Mouse (Mus musculus) adrenal gland (tissue): ENCODE measurements around the gene Pth1r.

Experiments
- intact Hi-C: fragments of 180-260 bp; cut with DNase I; formaldehyde crosslinking; loops from one replicate; pipeline ENCODE4 v1.15.1; 2025

Pth1r gene

GRCm38 (mm10) chr9:110718071-110718470, 28.9 kb downstream of the Pth1r start:
- intact Hi-C loops: loop anchor here (5.0 kb wide), 2 partner anchors 39 to 154 kb away; no protein-coding TSS in a partner anchor

DNA sequence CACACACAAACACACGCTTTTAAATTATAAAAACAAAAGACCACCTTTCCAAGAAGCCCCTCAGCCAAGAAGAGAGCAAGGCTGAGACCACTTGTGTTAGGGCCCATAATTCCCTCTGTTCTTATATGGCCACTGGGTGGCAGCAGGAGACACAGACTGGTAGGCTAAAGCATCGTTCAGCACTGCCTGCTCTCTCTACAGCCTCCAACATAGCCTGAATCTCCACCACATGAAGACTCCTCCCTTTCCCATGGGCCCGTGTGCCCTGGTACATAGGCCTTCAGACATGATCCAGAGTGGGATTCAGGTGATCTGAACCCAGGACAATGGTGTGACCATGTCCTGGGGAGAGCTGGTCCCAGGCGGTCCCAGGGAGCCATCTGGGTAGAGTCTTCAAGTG, 30.2 kb downstream of the Pth1r start:
- intact Hi-C loops: loop anchor here (1.0 to 5.0 kb wide), 3 partner anchors 41 to 156 kb away; no protein-coding TSS in a partner anchor

DNA sequence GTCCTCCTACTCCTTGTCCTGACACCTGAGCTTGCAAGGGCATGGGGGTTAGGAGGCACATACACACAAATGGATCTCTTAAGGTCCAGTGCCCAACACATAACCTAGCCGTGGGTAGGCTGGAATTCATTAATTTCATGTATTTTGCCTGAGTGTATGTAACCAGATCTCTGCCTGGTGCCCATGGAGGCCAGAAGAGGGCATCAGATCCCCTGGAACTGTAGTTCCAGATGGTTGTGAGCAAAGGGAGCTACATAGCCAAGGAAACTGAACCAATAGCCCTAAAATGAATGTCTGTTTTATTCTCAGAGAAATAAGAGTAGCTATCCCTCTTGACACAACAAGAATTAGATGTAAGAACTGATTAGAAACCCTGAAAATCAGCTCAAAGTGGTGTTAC, 31.5 kb downstream of the Pth1r start:
- intact Hi-C loops: loop anchor here (5.0 kb wide), 2 partner anchors 42 to 157 kb away; no protein-coding TSS in a partner anchor

GRCm38 (mm10) chr9:110713389-110713788, 33.6 kb downstream of the Pth1r start:
- intact Hi-C loops: no loop called here

- intact Hi-C loops: no loop called here
Measured at GRCm38 (mm10) chr9:110712545-110712944, 34.4 kb downstream of the Pth1r start.

DNA sequence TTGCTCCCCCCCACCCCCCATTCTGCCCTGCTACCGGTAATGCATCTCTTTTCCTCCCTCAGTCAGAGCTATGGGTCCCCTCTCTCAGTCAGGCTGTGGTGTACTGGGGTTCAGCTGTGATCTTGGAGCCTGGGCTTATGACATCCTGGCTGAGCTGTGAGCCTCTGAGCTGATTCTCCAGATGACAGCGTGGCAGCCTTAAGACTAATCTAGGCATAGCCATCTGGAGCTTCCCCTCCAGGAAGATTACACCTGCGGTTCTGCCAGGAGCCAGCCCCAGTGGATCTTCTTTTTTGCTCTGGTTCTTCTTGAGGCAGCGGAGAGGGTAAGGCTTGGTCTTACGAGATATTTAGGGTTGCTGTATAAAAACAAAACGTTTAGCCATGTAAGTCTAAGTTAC, 34.9 kb downstream of the Pth1r start:
- intact Hi-C loops: no loop called here

DNA sequence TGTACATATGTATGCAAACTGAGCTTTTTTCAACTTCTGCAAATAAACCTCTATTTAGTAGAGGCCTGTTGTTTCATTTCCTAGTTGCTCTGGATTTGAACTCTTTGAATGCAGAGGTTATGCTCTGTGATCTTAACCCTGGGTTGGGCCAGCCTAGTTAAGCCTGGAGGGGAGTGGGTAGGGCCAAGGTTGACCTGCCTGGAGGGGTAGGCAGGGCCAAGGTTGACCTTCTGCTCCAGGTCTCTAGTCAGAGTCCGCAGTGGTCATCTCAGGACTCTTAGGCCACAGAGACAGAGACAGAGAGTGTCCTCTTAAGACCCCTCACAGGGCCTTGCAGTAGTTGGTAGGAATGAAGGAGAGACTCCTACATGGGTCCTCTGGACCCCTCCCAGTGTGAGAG, 35.4 kb downstream of the Pth1r start:
- intact Hi-C loops: no loop called here

DNA sequence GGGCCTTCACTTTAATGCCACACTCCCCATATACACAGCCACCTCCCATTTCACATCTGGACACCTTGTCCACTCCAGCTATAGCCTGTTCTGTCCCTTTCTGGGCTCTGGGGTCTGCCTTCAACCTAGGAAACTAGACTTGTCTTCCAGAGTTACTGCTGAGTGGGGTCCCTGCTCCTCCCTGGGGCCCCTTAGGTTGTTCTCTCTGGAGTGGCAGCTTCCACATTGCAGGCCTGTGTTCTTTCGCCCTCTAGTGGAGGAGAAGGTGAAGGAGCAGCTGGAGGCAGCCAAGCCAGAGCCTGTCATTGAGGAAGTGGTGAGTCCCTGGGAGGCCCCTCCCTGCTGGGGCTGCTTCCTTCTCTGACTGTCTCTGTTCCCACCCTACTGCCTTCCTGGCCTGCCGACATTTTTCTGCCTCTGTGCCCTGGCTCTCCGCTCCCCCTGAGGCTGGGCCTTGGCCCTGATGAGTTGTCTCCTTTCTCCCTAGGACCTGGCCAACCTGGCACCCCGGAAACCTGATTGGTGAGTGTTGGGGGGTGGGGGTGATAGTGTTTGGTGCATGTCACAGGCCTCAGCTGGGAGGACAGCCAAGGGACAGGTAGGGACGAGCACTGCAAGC, 37.2 kb downstream of the Pth1r start:
- intact Hi-C loops: loop anchor here (1.0 to 10.0 kb wide), 3 partner anchors 74 to 295 kb away; partner anchors contain the start of gene Ngp

GRCm38 (mm10) chr9:110706784-110707183, 40.2 kb downstream of the Pth1r start:
- intact Hi-C loops: loop anchor here (10.0 kb wide), 2 partner anchors 262 to 292 kb away; partner anchors contain the start of gene Ngp

DNA sequence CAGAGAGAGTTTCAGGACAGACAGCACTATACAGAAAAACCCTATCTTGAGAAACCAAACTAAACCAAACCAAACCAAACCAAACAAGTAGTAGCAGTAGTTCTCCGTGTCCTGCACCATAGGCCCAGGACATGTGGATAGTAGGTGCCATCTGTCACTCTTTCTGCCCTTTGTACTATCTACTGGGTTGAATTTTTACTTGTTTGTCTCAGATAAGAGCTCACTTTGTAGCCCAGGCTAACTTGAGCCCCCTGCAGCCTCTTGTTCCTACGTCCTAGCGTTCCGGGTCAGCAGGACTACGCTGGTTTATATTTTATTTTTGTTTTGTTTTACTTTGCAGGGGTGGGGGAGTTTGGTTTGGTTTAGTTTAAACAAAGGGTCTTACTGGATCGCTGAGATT, 43.0 kb downstream of the Pth1r start:
- intact Hi-C loops: loop anchor here (10.0 kb wide), 2 partner anchors 259 to 289 kb away; partner anchors contain the start of gene Ngp

DNA sequence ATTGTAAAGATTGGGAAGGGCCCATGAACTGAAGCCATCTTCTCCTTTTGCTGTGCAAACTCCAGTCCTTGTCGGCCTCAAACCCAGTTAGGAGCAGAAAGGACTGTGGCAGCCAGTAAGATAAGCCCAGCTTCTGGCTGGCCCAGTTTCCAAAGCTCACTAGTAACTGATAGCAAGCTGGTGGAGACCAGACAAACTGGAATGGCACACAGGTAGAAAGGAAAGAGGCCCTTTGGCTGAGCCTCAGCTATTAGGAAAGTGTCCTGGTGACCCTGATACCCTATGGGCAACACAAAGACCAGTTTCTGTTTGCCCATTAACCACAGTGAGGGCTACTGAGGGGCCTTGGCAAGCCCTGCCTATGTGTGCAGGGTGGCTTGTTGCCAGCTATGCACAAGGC, 44.1 kb downstream of the Pth1r start:
- intact Hi-C loops: loop anchor here (10.0 kb wide), 2 partner anchors 258 to 288 kb away; partner anchors contain the start of gene Ngp

DNA sequence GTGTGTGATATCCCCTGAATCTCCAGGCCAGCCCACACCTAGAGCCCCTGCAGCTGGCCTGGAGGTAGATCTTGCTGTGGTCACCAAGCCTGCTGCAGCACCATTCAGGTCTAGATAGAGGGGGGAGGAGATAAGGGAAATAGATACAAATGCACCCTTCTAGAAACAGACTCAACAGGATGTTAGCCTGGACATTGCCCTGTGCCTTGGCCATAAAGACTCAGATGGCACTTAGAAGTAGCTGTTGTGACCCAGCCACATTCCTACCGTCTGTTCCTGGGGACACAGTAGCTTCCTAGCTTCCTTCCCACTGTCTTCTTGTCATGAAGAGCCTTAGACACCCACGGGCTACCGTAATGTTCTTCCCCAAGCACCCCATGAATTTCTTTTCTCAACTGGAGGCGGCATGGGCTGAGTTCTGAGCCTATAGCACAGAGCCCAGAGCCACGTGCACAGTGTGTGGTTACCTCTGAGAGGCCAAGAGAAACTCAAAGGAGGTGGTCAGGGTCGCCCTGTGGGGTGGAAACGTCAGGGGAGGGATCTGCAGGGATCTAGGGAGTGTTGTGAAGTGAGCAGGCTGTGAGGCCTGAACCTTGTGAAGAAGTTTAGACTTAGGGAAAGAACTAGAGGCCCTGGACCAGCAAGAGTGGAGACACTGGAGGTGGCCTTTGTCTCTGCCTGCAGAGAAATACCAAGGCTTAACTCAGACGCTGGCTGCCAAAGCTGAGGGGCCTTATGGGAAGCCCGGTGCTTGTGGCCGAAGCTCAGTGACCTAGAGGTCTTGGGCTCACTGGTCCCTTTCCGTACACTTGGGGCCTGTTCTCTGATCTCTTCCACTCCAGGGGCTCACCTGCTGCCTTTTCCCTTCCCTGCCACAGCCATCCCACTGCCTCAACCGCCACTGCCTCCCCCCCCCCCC, 45.6 kb downstream of the Pth1r start:
- intact Hi-C loops: loop anchor here (10.0 kb wide), 2 partner anchors 257 to 287 kb away; partner anchors contain the start of gene Ngp

- intact Hi-C loops: no loop called here
Measured at GRCm38 (mm10) chr9:110699574-110699973, 47.4 kb downstream of the Pth1r start.

GRCm38 (mm10) chr9:110697465-110697864, 49.5 kb downstream of the Pth1r start:
- intact Hi-C loops: no loop called here

DNA sequence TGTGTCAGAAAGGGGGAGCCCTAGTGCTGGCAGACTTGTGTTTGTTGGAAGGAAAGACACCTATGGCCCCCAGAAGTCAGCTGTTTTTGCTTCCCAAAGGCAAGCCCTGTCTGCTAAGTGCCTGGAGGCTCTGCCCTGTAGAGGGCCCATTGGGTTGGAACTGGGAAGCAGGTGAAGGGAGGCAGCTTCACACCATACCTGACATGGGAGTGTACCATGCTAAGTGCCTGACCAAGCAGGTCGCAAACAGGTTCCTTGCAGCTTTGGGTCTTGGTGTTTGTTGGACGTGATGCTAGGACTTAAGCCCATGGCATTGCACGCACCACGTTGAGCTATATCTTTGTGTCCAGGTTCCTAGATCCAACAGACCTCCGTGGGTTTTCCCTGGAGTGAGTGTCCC, 50.5 kb downstream of the Pth1r start:
- intact Hi-C loops: no loop called here

- intact Hi-C loops: no loop called here
Measured at GRCm38 (mm10) chr9:110695165-110695755, 51.7 kb downstream of the Pth1r start.

DNA sequence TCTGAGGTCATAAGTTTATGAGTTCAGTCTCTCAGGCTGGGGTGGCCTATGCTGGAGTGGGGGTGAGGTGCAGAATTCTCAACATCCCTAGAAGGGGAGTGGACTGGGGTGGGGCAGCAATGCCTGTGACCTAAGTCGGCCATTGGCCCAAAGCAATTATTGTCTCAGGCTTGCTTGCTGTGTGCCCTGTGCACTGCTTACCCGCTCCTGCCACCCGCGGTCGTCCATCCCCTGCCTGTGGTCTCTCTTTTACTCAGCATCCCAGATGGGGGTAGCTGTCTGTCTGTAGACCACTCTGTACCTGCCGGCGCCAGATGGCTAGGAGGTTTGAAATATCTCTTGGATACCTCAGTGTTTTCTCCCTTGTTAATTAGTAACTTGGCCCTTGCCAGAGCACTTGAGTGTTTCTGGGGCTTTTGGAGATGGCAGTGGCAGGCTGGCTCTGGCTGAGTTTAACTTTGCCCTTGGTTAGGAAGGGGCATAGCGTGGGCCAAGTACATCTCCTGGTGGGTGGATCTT, 57.6 kb downstream of the Pth1r start:
- intact Hi-C loops: no loop called here

DNA sequence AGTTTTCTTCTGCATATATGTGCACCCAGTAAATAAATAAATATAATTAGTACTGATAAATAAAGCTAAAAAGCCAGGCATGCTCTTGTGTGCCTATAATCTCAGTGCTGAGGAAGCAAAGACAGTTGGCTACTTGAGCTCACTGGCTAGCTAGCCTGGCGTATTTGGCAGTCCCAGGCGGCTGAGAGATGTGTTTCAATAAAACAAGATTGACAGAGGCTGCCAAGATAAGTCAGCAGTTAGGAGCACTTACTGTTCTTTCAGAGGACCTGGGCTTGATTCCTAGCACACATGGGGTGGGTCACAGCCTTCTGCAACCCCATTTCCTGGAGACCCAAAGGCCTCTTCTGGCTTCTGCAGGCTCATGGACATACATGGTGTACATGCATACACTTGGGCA, 59.1 kb downstream of the Pth1r start:
- intact Hi-C loops: no loop called here

DNA sequence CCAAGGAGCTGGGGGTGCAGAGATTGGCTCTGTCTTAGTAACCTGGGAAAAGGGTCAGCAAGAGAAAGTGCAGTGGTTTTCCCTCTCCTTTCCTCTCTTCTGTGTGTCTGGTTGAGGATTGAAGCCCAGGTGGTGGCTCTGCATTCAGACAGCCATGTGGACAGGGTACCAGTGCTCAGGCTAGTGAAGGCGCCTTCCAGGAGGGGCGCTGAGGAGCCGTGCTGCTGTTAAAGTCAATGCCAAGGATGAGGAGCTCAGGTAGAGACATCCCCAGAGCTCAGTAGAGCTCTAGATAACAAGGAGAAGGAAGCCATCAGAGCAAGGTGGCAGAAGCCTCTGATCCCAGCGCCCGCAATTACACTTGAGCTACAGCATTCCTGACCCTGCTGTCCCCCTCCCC, 59.9 kb downstream of the Pth1r start:
- intact Hi-C loops: no loop called here

DNA sequence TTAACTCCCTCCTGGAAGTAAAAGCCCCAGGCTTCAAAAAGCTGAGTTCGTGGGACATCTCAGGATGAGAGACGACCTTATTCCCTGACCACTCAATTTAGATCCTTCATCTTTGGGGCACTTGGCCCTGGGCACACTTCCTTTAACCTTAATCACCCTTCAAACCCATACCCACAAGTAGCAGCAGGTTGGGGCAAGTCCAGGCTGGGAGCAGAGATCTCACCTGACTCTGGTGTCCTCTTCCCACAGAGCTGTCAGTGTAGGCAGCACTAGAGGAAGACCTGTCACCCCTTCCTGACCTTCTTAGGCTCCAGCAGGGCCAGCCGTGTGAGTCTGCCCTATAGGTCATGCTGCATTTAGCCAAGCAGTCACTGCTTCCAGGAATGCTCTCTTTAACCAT, 60.5 kb downstream of the Pth1r start:
- intact Hi-C loops: no loop called here

- intact Hi-C loops: no loop called here
Measured at GRCm38 (mm10) chr9:110685591-110685990, 61.4 kb downstream of the Pth1r start.
